Mouse (Mus musculus): ENCODE results near the gene Zfp239. TPM values are rescaled to one million over a fixed set of nuclear protein-coding genes. Genes with fewer than 3 reads are reported as not detected.

The Zfp239 gene
- total and polyA plus RNA-seq, 2 experiments from 2014 or later, result 0.20 TPM; not detected in 1

GRCm38 (mm10) chr6:117903836-117904235 is 41.9 kb downstream of the Zfp239 start:
- DNase-seq (ENCODE audit: low spot score) (no peak), ATAC-seq (ENCODE audit: insufficient read depth, low read depth) (no peak)
- Histone ChIP-seq H3K9me3 (replicated peaks; ENCODE audit: control insufficient read depth, low read length) (no peaks in the 10 kb centered on the region), H3K27me3 (ENCODE audit: control insufficient read depth, insufficient read depth, low read length) (no peaks in the 10 kb centered on the region), H3K4me3 (ENCODE audit: low read depth, low read length) (no peak overlapping the region), H3K36me3 (replicated peaks; ENCODE audit: control insufficient read depth, insufficient read depth, low read length) (no peaks in the 10 kb centered on the region), H3K9ac (replicated peaks; ENCODE audit: low read depth, low read length) (no peak overlapping the region), H3K4me2 (ENCODE audit: low read depth, low read length) (no peak overlapping the region), H3K27ac (ENCODE audit: low read depth) (no peak overlapping the region), H3K4me1 (ENCODE audit: control insufficient read depth, insufficient read depth) (peaks cover 11% of the 10 kb centered on the region)
- 80% methylated on average over 3 of the region's 3 CpGs for WGBS
- TF ChIP-seq EP300 (IDR thresholded peaks at IDR 0.05; ENCODE audit: low read depth) (no peak), CTCF (IDR thresholded peaks at IDR 0.05; ENCODE audit: low read depth) (no peak)

GRCm38 (mm10) chr6:117905260-117905930 is 43.5 kb downstream of the Zfp239 start:
- Histone ChIP-seq H3K27ac (ENCODE audit: low read depth) (peak overlapping the region; percentile 94), H3K27me3 (ENCODE audit: control insufficient read depth, insufficient read depth, low read length) (no peaks in the 10 kb centered on the region), H3K9ac (replicated peaks; ENCODE audit: low read depth, low read length) (peak overlapping the region; percentile 86), H3K36me3 (replicated peaks; ENCODE audit: control insufficient read depth, insufficient read depth, low read length) (no peaks in the 10 kb centered on the region), H3K4me2 (ENCODE audit: low read depth, low read length) (peak overlapping the region; percentile 74), H3K9me3 (replicated peaks; ENCODE audit: control insufficient read depth, low read length) (no peaks in the 10 kb centered on the region), H3K4me3 (ENCODE audit: low read depth, low read length) (peak overlapping the region; percentile 94; the same call in 1 of the 2 replicates), H3K4me1 (ENCODE audit: control insufficient read depth, insufficient read depth) (peaks cover 22% of the 10 kb centered on the region)
- no peak for ATAC-seq (ENCODE audit: insufficient read depth, low read depth)
- TF ChIP-seq EP300 (IDR thresholded peaks at IDR 0.05; ENCODE audit: low read depth) (no peak), CTCF (IDR thresholded peaks at IDR 0.05; ENCODE audit: low read depth) (no peak)
- no peak for DNase-seq (ENCODE audit: low spot score)
- 13% methylated on average over 4 of the region's 4 CpGs for WGBS

GRCm38 (mm10) chr6:117906015-117906531 is 44.2 kb downstream of the Zfp239 start:
- H3K4me3 ChIP-seq (ENCODE audit: low read depth, low read length), result peak overlapping the region; percentile 94
- ATAC-seq (ENCODE audit: insufficient read depth, low read depth) (0 out of 2 replicates have a peak, but pooled peaks have one; percentile 0), DNase-seq (ENCODE audit: low spot score) (no peak)
- no peak for TF ChIP-seq EP300 (IDR thresholded peaks at IDR 0.05; ENCODE audit: low read depth)
- TF ChIP-seq CTCF (IDR thresholded peaks at IDR 0.05; ENCODE audit: low read depth), result no peak
- H3K4me2 ChIP-seq (ENCODE audit: low read depth, low read length), result peak overlapping the region; percentile 74
- H3K36me3 ChIP-seq (replicated peaks; ENCODE audit: control insufficient read depth, insufficient read depth, low read length), result no peaks in the 10 kb centered on the region
- no peaks in the 10 kb centered on the region for H3K9me3 ChIP-seq (replicated peaks; ENCODE audit: control insufficient read depth, low read length)
- peak overlapping the region; percentile 94 for H3K27ac ChIP-seq (ENCODE audit: low read depth)
- peak overlapping the region; percentile 86 for H3K9ac ChIP-seq (replicated peaks; ENCODE audit: low read depth, low read length)
- under 1% methylated on average over 25 of the region's 25 CpGs for WGBS
- H3K27me3 ChIP-seq (ENCODE audit: control insufficient read depth, insufficient read depth, low read length), result no peaks in the 10 kb centered on the region
- H3K4me1 ChIP-seq (ENCODE audit: control insufficient read depth, insufficient read depth), result peaks cover 26% of the 10 kb centered on the region

- Histone ChIP-seq H3K4me2 (ENCODE audit: low read depth, low read length) (peak overlapping the region; percentile 74), H3K27me3 (ENCODE audit: control insufficient read depth, insufficient read depth, low read length) (no peaks in the 10 kb centered on the region), H3K4me3 (ENCODE audit: low read depth, low read length) (peak overlapping the region; percentile 94), H3K36me3 (replicated peaks; ENCODE audit: control insufficient read depth, insufficient read depth, low read length) (no peaks in the 10 kb centered on the region), H3K9ac (replicated peaks; ENCODE audit: low read depth, low read length) (peak overlapping the region; percentile 88), H3K9me3 (replicated peaks; ENCODE audit: control insufficient read depth, low read length) (no peaks in the 10 kb centered on the region), H3K27ac (ENCODE audit: low read depth) (peak overlapping the region; percentile 95), H3K4me1 (ENCODE audit: control insufficient read depth, insufficient read depth) (peaks cover 27% of the 10 kb centered on the region)
- peak; percentile 99 for DNase-seq (ENCODE audit: low spot score)
- WGBS, result under 1% methylated on average over 66 of the region's 68 CpGs
- TF ChIP-seq EP300 (IDR thresholded peaks at IDR 0.05; ENCODE audit: low read depth) (no peak), CTCF (IDR thresholded peaks at IDR 0.05; ENCODE audit: low read depth) (no peak)
- ATAC-seq (ENCODE audit: insufficient read depth, low read depth), result peak; percentile 96
These were observed 44.8 kb downstream of the Zfp239 start for GRCm38 (mm10) chr6:117906590-117907271.

GRCm38 (mm10) chr6:117907301-117907978 is 45.5 kb downstream of the Zfp239 start:
- H3K4me3 ChIP-seq (ENCODE audit: low read depth, low read length), result peak overlapping the region; percentile 94
- H3K27me3 ChIP-seq (ENCODE audit: control insufficient read depth, insufficient read depth, low read length), result no peaks in the 10 kb centered on the region
- H3K4me1 ChIP-seq (ENCODE audit: control insufficient read depth, insufficient read depth), result peaks cover 27% of the 10 kb centered on the region
- TF ChIP-seq EP300 (IDR thresholded peaks at IDR 0.05; ENCODE audit: low read depth), result 0 out of 2 replicates have a peak, but pooled peaks have one; percentile 18
- no peak for TF ChIP-seq CTCF (IDR thresholded peaks at IDR 0.05; ENCODE audit: low read depth)
- WGBS, result 2% methylated on average over 60 of the region's 77 CpGs
- DNase-seq (ENCODE audit: low spot score), result peak; percentile 85
- peak overlapping the region; percentile 72 for H3K4me2 ChIP-seq (ENCODE audit: low read depth, low read length)
- peak overlapping the region; percentile 95 for H3K27ac ChIP-seq (ENCODE audit: low read depth)
- ATAC-seq (ENCODE audit: insufficient read depth, low read depth), result peak; percentile 72
- H3K9ac ChIP-seq (replicated peaks; ENCODE audit: low read depth, low read length), result peak overlapping the region; percentile 88
- H3K9me3 ChIP-seq (replicated peaks; ENCODE audit: control insufficient read depth, low read length), result no peaks in the 10 kb centered on the region
- H3K36me3 ChIP-seq (replicated peaks; ENCODE audit: control insufficient read depth, insufficient read depth, low read length), result no peaks in the 10 kb centered on the region

All from heart, postnatal 0 days (tissue).